Mouse (Mus musculus): ENCODE measurements around the gene Ctsg.

DNA sequence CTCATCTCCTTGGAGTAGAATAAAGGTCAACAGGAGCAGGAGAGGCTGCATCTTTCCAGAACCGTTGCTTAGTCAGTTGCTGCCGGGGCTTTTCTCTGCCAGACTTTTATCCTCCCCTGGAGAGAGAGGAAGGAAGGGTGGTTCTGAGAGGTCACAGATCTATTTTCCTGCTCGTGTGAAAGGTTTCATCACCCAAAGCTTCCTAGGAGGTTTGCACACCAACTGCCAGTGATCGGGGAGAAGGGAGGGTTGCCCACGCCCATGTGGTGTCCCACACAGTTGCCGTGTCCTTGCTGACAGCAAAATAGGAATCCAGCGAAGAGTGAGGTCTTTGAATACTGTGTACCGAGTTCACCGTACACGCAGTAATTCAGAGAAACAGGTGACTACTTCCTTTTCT lies at the start of gene Ctsg:
- TF ChIP-seq CTCF (IDR thresholded peaks at IDR 0.05; ENCODE audit: control insufficient read depth, insufficient read depth, insufficient replicate concordance, low read depth, low read length), result no peak
- TF ChIP-seq POLR2A (IDR thresholded peaks at IDR 0.05; ENCODE audit: control insufficient read depth, low read depth, low read length), result no peak
